Mouse (Mus musculus): Measurements from ENCODE around the gene Plekho1. TPM values are rescaled to one million over a fixed set of nuclear protein-coding genes. Genes with fewer than 3 reads are reported as not detected.
"Not testable (repeated sequence)": the region's sequence is repeated elsewhere in the genome, so short reads cannot be mapped to it uniquely, and the experiment has no call there.

Plekho1 gene
- polyA plus RNA-seq, 1 experiment from 2014 or later = 264 TPM

GRCm38 (mm10) chr3:95980276-95980970 lies 15.4 kb downstream of the Plekho1 start:
- 85% methylated on average over 11 of the region's 12 CpGs for WGBS (ENCODE audit: missing documents)

GRCm38 (mm10) chr3:95978265-95978664 lies 17.5 kb downstream of the Plekho1 start:
- H3K4me3 ChIP-seq (ENCODE audit: inconsistent target) = no peak overlapping the region
- H3K79me2 ChIP-seq (ENCODE audit: inconsistent target) = no peaks in the 10 kb centered on the region
- WGBS (ENCODE audit: missing documents) = 26% methylated on average over 9 of the region's 9 CpGs
- H3K27ac ChIP-seq = peak overlapping the region; percentile 90
- no peaks in the 10 kb centered on the region for H3K36me3 ChIP-seq (ENCODE audit: inconsistent target)

More at GRCm38 (mm10) chr3:95980276-95980970, 15.4 kb downstream of the Plekho1 start:
- no peaks in the 10 kb centered on the region for H3K79me2 ChIP-seq (ENCODE audit: inconsistent target)
- no peak overlapping the region for H3K4me3 ChIP-seq (ENCODE audit: inconsistent target)
- no peak overlapping the region for H3K27ac ChIP-seq
- no peaks in the 10 kb centered on the region for H3K36me3 ChIP-seq (ENCODE audit: inconsistent target)

- not testable (repeated sequence) for H3K79me2 ChIP-seq (ENCODE audit: inconsistent target); H3K4me3 ChIP-seq (ENCODE audit: inconsistent target); H3K36me3 ChIP-seq (ENCODE audit: inconsistent target)
- 50% methylated on average over 1 of the region's 7 CpGs for WGBS (ENCODE audit: missing documents)
- peak overlapping the region; percentile 90 for H3K27ac ChIP-seq
Measured at GRCm38 (mm10) chr3:95977587-95977986, 18.2 kb downstream of the Plekho1 start.

- H3K79me2 ChIP-seq (ENCODE audit: inconsistent target) = no peaks in the 10 kb centered on the region
- H3K36me3 ChIP-seq (ENCODE audit: inconsistent target) = no peaks in the 10 kb centered on the region
- peak overlapping the region; percentile 90 for H3K27ac ChIP-seq
- no peak overlapping the region for H3K4me3 ChIP-seq (ENCODE audit: inconsistent target)
- 22% methylated on average over 3 of the region's 3 CpGs for WGBS (ENCODE audit: missing documents)
Measured at GRCm38 (mm10) chr3:95977079-95977478, 18.7 kb downstream of the Plekho1 start.

- no peaks in the 10 kb centered on the region for H3K36me3 ChIP-seq (ENCODE audit: inconsistent target)
- H3K27ac ChIP-seq = peak overlapping the region; percentile 85
- WGBS (ENCODE audit: missing documents) = 28% methylated on average over 31 of the region's 34 CpGs
- no peaks in the 10 kb centered on the region for H3K79me2 ChIP-seq (ENCODE audit: inconsistent target)
- no peak overlapping the region for H3K4me3 ChIP-seq (ENCODE audit: inconsistent target)
Measured at GRCm38 (mm10) chr3:95972873-95973634, 22.7 kb downstream of the Plekho1 start.

GRCm38 (mm10) chr3:95972251-95972872 lies 23.4 kb downstream of the Plekho1 start:
- H3K36me3 ChIP-seq (ENCODE audit: inconsistent target) = no peaks in the 10 kb centered on the region
- H3K79me2 ChIP-seq (ENCODE audit: inconsistent target) = no peaks in the 10 kb centered on the region
- 12% methylated on average over 10 of the region's 12 CpGs for whole genome bisulfite sequencing (ENCODE audit: missing documents)
- H3K4me3 ChIP-seq (ENCODE audit: inconsistent target) = no peak overlapping the region
- peak overlapping the region; percentile 85 for H3K27ac ChIP-seq

- H3K36me3 ChIP-seq (ENCODE audit: inconsistent target); H3K27ac ChIP-seq; H3K4me3 ChIP-seq (ENCODE audit: inconsistent target); H3K79me2 ChIP-seq (ENCODE audit: inconsistent target): not testable (repeated sequence)
- 94% methylated on average over 4 of the region's 7 CpGs for WGBS (ENCODE audit: missing documents)
Measured at GRCm38 (mm10) chr3:95970661-95971060, 25.1 kb downstream of the Plekho1 start.

- Histone ChIP-seq H3K4me3 (ENCODE audit: inconsistent target) (no peak overlapping the region), H3K79me2 (ENCODE audit: inconsistent target) (no peaks in the 10 kb centered on the region), H3K36me3 (ENCODE audit: inconsistent target) (no peaks in the 10 kb centered on the region), H3K27ac (peak overlapping the region; percentile 28)
- WGBS (ENCODE audit: missing documents) = 75% methylated on average over 1 of the region's 1 CpGs
Measured at GRCm38 (mm10) chr3:95969277-95969676, 26.5 kb downstream of the Plekho1 start.

GRCm38 (mm10) chr3:95965518-95966451 lies 30.0 kb downstream of the Plekho1 start:
- no peaks in the 10 kb centered on the region for H3K36me3 ChIP-seq (ENCODE audit: inconsistent target)

GRCm38 (mm10) chr3:95963681-95964080 lies 32.1 kb downstream of the Plekho1 start:
- no peak overlapping the region for H3K27ac ChIP-seq
- H3K4me3 ChIP-seq (ENCODE audit: inconsistent target) = no peak overlapping the region
- 56% methylated on average over 4 of the region's 4 CpGs for WGBS (ENCODE audit: missing documents)
- H3K36me3 ChIP-seq (ENCODE audit: inconsistent target) = no peaks in the 10 kb centered on the region
- H3K79me2 ChIP-seq (ENCODE audit: inconsistent target) = no peaks in the 10 kb centered on the region

More at GRCm38 (mm10) chr3:95965518-95966451, 30.0 kb downstream of the Plekho1 start:
- H3K4me3 ChIP-seq (ENCODE audit: inconsistent target) = no peak overlapping the region
- WGBS (ENCODE audit: missing documents) = 14% methylated on average over 7 of the region's 7 CpGs
- no peak overlapping the region for H3K27ac ChIP-seq
- no peaks in the 10 kb centered on the region for H3K79me2 ChIP-seq (ENCODE audit: inconsistent target)

GRCm38 (mm10) chr3:95963230-95963629 lies 32.6 kb downstream of the Plekho1 start:
- WGBS (ENCODE audit: missing documents) = 63% methylated on average over 2 of the region's 2 CpGs
- H3K27ac ChIP-seq = no peak overlapping the region
- H3K4me3 ChIP-seq (ENCODE audit: inconsistent target) = no peak overlapping the region
- no peaks in the 10 kb centered on the region for H3K36me3 ChIP-seq (ENCODE audit: inconsistent target)
- H3K79me2 ChIP-seq (ENCODE audit: inconsistent target) = no peaks in the 10 kb centered on the region

- H3K27ac ChIP-seq; H3K79me2 ChIP-seq (ENCODE audit: inconsistent target); H3K36me3 ChIP-seq (ENCODE audit: inconsistent target); H3K4me3 ChIP-seq (ENCODE audit: inconsistent target): not testable (repeated sequence)
- whole genome bisulfite sequencing (ENCODE audit: missing documents) = 99% methylated on average over 7 of the region's 8 CpGs
Measured at GRCm38 (mm10) chr3:95962182-95962581, 33.6 kb downstream of the Plekho1 start.

GRCm38 (mm10) chr3:95959807-95960206 lies 36.0 kb downstream of the Plekho1 start:
- H3K27ac ChIP-seq = no peak overlapping the region
- WGBS (ENCODE audit: missing documents) = no CpG with 5 or more reads among the region's 1 CpGs
- H3K79me2 ChIP-seq (ENCODE audit: inconsistent target) = no peaks in the 10 kb centered on the region

GRCm38 (mm10) chr3:95959082-95959481 lies 36.7 kb downstream of the Plekho1 start:
- Histone ChIP-seq H3K79me2 (ENCODE audit: inconsistent target) (no peaks in the 10 kb centered on the region), H3K36me3 (ENCODE audit: inconsistent target) (no peaks in the 10 kb centered on the region), H3K27ac (no peak overlapping the region), H3K4me3 (ENCODE audit: inconsistent target) (no peak overlapping the region)
- 70% methylated on average over 5 of the region's 5 CpGs for WGBS (ENCODE audit: missing documents)

More at GRCm38 (mm10) chr3:95959807-95960206, 36.0 kb downstream of the Plekho1 start:
- no peak overlapping the region for H3K4me3 ChIP-seq (ENCODE audit: inconsistent target)
- no peaks in the 10 kb centered on the region for H3K36me3 ChIP-seq (ENCODE audit: inconsistent target)

All from macrophage (primary cell).